Mouse (Mus musculus) MEL (cell line): ENCODE data around the gene Atp8b3. TPM values are rescaled to one million over a fixed set of nuclear protein-coding genes. Genes with fewer than 3 reads are reported as not detected.
A peak's percentile ranks its signal among the peaks of the same experiment; 100 is the strongest.

Source experiments
- DNase-seq: peaks from one replicate; pipeline ENCODE4 v3.0.0; 2011; ENCODE audit warnings: low read depth, low spot score
- H3K27ac ChIP-seq: 2 replicates; pipeline ENCODE4 v1.5.1; 2012; ENCODE audit warnings: low read depth, mild to moderate bottlenecking, control low read depth, low read length, moderate library complexity; ENCODE audit not compliant: control insufficient read depth
- H3K27me3 ChIP-seq, 2 experiments: fragments of 150-350 bp in 1 of 2; sonication (generic) in 1 of 2; 2 replicates each; pipeline ENCODE4 v1.6.1; 2012; ENCODE audit warnings: low read length in 2 of 2, mild to moderate bottlenecking in 2 of 2, improper control_type of control experiment in 1 of 2, moderate library complexity in 1 of 2; ENCODE audit not compliant: insufficient read depth in 2 of 2, control insufficient read depth in 1 of 2
- H3K36me3 ChIP-seq, 2 experiments: 2 replicates each; pipeline ENCODE4 v1.6.1; 2012 to 2014; ENCODE audit warnings: low read length in 2 of 2, improper control_type of control experiment in 1 of 2, inconsistent platforms in 1 of 2, mild to moderate bottlenecking in 1 of 2; ENCODE audit not compliant: insufficient read depth in 2 of 2, control insufficient read depth in 1 of 2
- H3K4me1 ChIP-seq, 2 experiments: fragments of 150-350 bp in 1 of 2; sonication (generic) in 1 of 2; 2 replicates each; pipeline ENCODE4 v1.6.1; 2012; ENCODE audit warnings: low read length in 2 of 2, improper control_type of control experiment in 1 of 2, mild to moderate bottlenecking in 1 of 2; ENCODE audit not compliant: insufficient read depth in 2 of 2, control insufficient read depth in 1 of 2
- H3K4me3 ChIP-seq, 2 experiments: fragments of 150-350 bp in 1 of 2; sonication (generic) in 1 of 2; 2 replicates each; pipeline ENCODE4 v1.5.1; 2012; ENCODE audit warnings: low read depth in 2 of 2, low read length in 2 of 2, mild to moderate bottlenecking in 2 of 2, moderate library complexity in 2 of 2, control low read depth in 1 of 2, improper control_type of control experiment in 1 of 2; ENCODE audit not compliant: control insufficient read depth in 1 of 2, insufficient read depth in 1 of 2
- H3K79me2 ChIP-seq: 2 replicates; pipeline ENCODE4 v1.6.1; 2012; ENCODE audit warnings: mild to moderate bottlenecking, low read length, moderate library complexity; ENCODE audit not compliant: control insufficient read depth, poor library complexity, insufficient read depth
- H3K9ac ChIP-seq: 2 replicates; pipeline ENCODE4 v1.6.1; 2012; ENCODE audit warnings: low read depth, mild to moderate bottlenecking, control low read depth, low read length, moderate library complexity; ENCODE audit not compliant: control insufficient read depth, poor library complexity, severe bottlenecking
- H3K9me3 ChIP-seq: fragments of 150-350 bp; sonication (generic); replicated peaks from 2 replicates; pipeline ENCODE4 v1.6.1; 2012; ENCODE audit warnings: mild to moderate bottlenecking, low read length, improper control_type of control experiment, moderate library complexity; ENCODE audit not compliant: insufficient read depth
- BHLHE40 ChIP-seq: IDR thresholded peaks from 2 replicates; pipeline ENCODE4 v1.6.1; 2012; ENCODE audit warnings: low read depth, mild to moderate bottlenecking, inconsistent platforms, low read length, improper control_type of control experiment, borderline replicate concordance
- CHD1 ChIP-seq: IDR thresholded peaks from 2 replicates; pipeline ENCODE4 v1.6.1; 2012; ENCODE audit warnings: low read depth, mild to moderate bottlenecking, inconsistent platforms, low read length, improper control_type of control experiment
- CTCF ChIP-seq, 3 experiments: IDR thresholded peaks in 2 of 3; conservative IDR thresholded peaks in 1 of 3; 2 replicates each; pipeline ENCODE4 v1.5.1; 2011 to 2012; ENCODE audit warnings: low read length in 3 of 3, low read depth in 2 of 3, mild to moderate bottlenecking in 2 of 3, improper control_type of control experiment in 1 of 3, inconsistent platforms in 1 of 3, mixed read lengths in 1 of 3, moderate library complexity in 1 of 3; ENCODE audit not compliant: control insufficient read depth in 1 of 3, insufficient read depth in 1 of 3, poor library complexity in 1 of 3, severe bottlenecking in 1 of 3
- E2F4 ChIP-seq: IDR thresholded peaks from 2 replicates; pipeline ENCODE4 v1.6.1; 2011; ENCODE audit warnings: low read depth, low read length, improper control_type of control experiment, borderline replicate concordance
- ELF1 ChIP-seq: IDR thresholded peaks from 2 replicates; pipeline ENCODE4 v1.6.1; 2014; ENCODE audit warnings: low read depth, mild to moderate bottlenecking, inconsistent platforms, low read length, improper control_type of control experiment, moderate library complexity
- EP300 ChIP-seq, 2 experiments: IDR thresholded peaks; 2 replicates each; pipeline ENCODE4 v1.6.1; 2011; ENCODE audit warnings: improper control_type of control experiment in 2 of 2, low read length in 2 of 2, low read depth in 1 of 2, mild to moderate bottlenecking in 1 of 2
- ETS1 ChIP-seq: IDR thresholded peaks from 2 replicates; pipeline ENCODE4 v1.6.1; 2012; ENCODE audit warnings: low read depth, mild to moderate bottlenecking, inconsistent platforms, low read length, improper control_type of control experiment, moderate library complexity
- GABPA ChIP-seq: IDR thresholded peaks from 2 replicates; pipeline ENCODE4 v1.6.1; 2012; ENCODE audit warnings: low read depth, mild to moderate bottlenecking, inconsistent platforms, low read length, improper control_type of control experiment, moderate library complexity
- GATA1 ChIP-seq: IDR thresholded peaks from 2 replicates; pipeline ENCODE4 v1.6.1; 2011; ENCODE audit warnings: low read depth, low read length, improper control_type of control experiment
- JUND ChIP-seq: IDR thresholded peaks from 2 replicates; pipeline ENCODE4 v1.6.1; 2011; ENCODE audit warnings: low read depth, mild to moderate bottlenecking, improper control_type of control experiment, low read length
- KAT2A ChIP-seq: conservative IDR thresholded peaks from 2 replicates; pipeline ENCODE4 v1.6.1; 2012; ENCODE audit warnings: low read depth, low read length, improper control_type of control experiment, inconsistent platforms
- MAFK ChIP-seq: IDR thresholded peaks from 2 replicates; pipeline ENCODE4 v1.6.1; 2011; ENCODE audit warnings: low read depth, mild to moderate bottlenecking, low read length, improper control_type of control experiment, borderline replicate concordance
- MAX ChIP-seq: IDR thresholded peaks from 2 replicates; pipeline ENCODE4 v1.6.1; 2011; ENCODE audit warnings: low read length, improper control_type of control experiment
- MAZ ChIP-seq: IDR thresholded peaks from 2 replicates; pipeline ENCODE4 v1.6.1; 2012; ENCODE audit warnings: low read depth, mild to moderate bottlenecking, inconsistent platforms, low read length, improper control_type of control experiment
- MXI1 ChIP-seq: IDR thresholded peaks from 2 replicates; pipeline ENCODE4 v1.6.1; 2011; ENCODE audit warnings: mild to moderate bottlenecking, low read depth, low read length, improper control_type of control experiment
- MYB ChIP-seq: IDR thresholded peaks from 2 replicates; pipeline ENCODE4 v1.6.1; 2011; ENCODE audit warnings: mild to moderate bottlenecking, low read depth, low read length, improper control_type of control experiment
- MYC ChIP-seq: IDR thresholded peaks from 2 replicates; pipeline ENCODE4 v1.6.1; 2011; ENCODE audit warnings: low read depth, mild to moderate bottlenecking, low read length, improper control_type of control experiment, moderate library complexity
- NELFE ChIP-seq: IDR thresholded peaks from 2 replicates; pipeline ENCODE4 v1.6.1; 2011; ENCODE audit warnings: low read depth, low read length, improper control_type of control experiment
- NRF1 ChIP-seq: IDR thresholded peaks from 2 replicates; pipeline ENCODE4 v1.6.1; 2014; ENCODE audit warnings: low read depth, mild to moderate bottlenecking, inconsistent platforms, low read length, improper control_type of control experiment, moderate library complexity; ENCODE audit not compliant: poor library complexity, insufficient read depth, severe bottlenecking
- POLR2A ChIP-seq, 2 experiments: IDR thresholded peaks; 2 replicates each; pipeline ENCODE4 v1.6.1; 2011 to 2012; ENCODE audit warnings: low read length in 2 of 2, mild to moderate bottlenecking in 2 of 2, control low read depth in 1 of 2, improper control_type of control experiment in 1 of 2, low read depth in 1 of 2, moderate library complexity in 1 of 2; ENCODE audit not compliant: control insufficient read depth in 1 of 2, insufficient read depth in 1 of 2, poor library complexity in 1 of 2
- POLR2AphosphoS2 ChIP-seq: IDR thresholded peaks from 2 replicates; pipeline ENCODE4 v1.6.1; 2011; ENCODE audit warnings: low read length, improper control_type of control experiment
- POLR2AphosphoS5 ChIP-seq: IDR thresholded peaks from 2 replicates; pipeline ENCODE4 v1.6.1; 2012; ENCODE audit warnings: low read depth, borderline replicate concordance, mild to moderate bottlenecking, inconsistent platforms, low read length, moderate library complexity, mixed read lengths
- RAD21 ChIP-seq: IDR thresholded peaks from 2 replicates; pipeline ENCODE4 v1.6.1; 2011; ENCODE audit warnings: mild to moderate bottlenecking, low read depth, low read length, improper control_type of control experiment
- RCOR1 ChIP-seq: IDR thresholded peaks from 2 replicates; pipeline ENCODE4 v1.6.1; 2012; ENCODE audit warnings: low read depth, mild to moderate bottlenecking, inconsistent platforms, low read length, improper control_type of control experiment
- SIN3A ChIP-seq: IDR thresholded peaks from 2 replicates; pipeline ENCODE4 v1.6.1; 2012; ENCODE audit warnings: low read length, improper control_type of control experiment, inconsistent platforms
- SMC3 ChIP-seq: IDR thresholded peaks from 2 replicates; pipeline ENCODE4 v1.6.1; 2011; ENCODE audit warnings: low read depth, low read length, improper control_type of control experiment
- TAL1 ChIP-seq: IDR thresholded peaks from 2 replicates; pipeline ENCODE4 v1.6.1; 2012; ENCODE audit warnings: mild to moderate bottlenecking, inconsistent platforms, low read length, moderate library complexity, mixed read lengths
- TBP ChIP-seq: IDR thresholded peaks from 2 replicates; pipeline ENCODE4 v1.8.0; 2011; ENCODE audit warnings: low read depth, low read length, improper control_type of control experiment
- TCF12 ChIP-seq: IDR thresholded peaks from 2 replicates; pipeline ENCODE4 v1.6.1; 2014; ENCODE audit warnings: low read depth, mild to moderate bottlenecking, inconsistent platforms, low read length, improper control_type of control experiment, moderate library complexity
- UBTF ChIP-seq: IDR thresholded peaks from 2 replicates; pipeline ENCODE4 v1.6.1; 2012; ENCODE audit warnings: low read depth, mild to moderate bottlenecking, inconsistent platforms, low read length, improper control_type of control experiment, moderate library complexity, borderline replicate concordance; ENCODE audit not compliant: insufficient read depth
- USF1 ChIP-seq: IDR thresholded peaks from 2 replicates; pipeline ENCODE4 v1.6.1; 2014; ENCODE audit warnings: low read depth, mild to moderate bottlenecking, inconsistent platforms, low read length, improper control_type of control experiment, moderate library complexity
- ZC3H11A ChIP-seq: IDR thresholded peaks from 2 replicates; pipeline ENCODE4 v1.6.1; 2012; ENCODE audit warnings: low read depth, mild to moderate bottlenecking, inconsistent platforms, low read length, improper control_type of control experiment
- ZKSCAN1 ChIP-seq: IDR thresholded peaks from 2 replicates; pipeline ENCODE4 v1.6.1; 2012; ENCODE audit warnings: low read depth, mild to moderate bottlenecking, inconsistent platforms, low read length, improper control_type of control experiment, moderate library complexity
- ZMIZ1 ChIP-seq: IDR thresholded peaks from 2 replicates; pipeline ENCODE4 v1.6.1; 2012; ENCODE audit warnings: low read depth, mild to moderate bottlenecking, inconsistent platforms, low read length, improper control_type of control experiment, moderate library complexity
- ZNF384 ChIP-seq: IDR thresholded peaks from 2 replicates; pipeline ENCODE4 v1.6.1; 2012; ENCODE audit warnings: low read depth, mild to moderate bottlenecking, inconsistent platforms, low read length, improper control_type of control experiment
- polyA plus RNA-seq, 2 experiments: library from polyadenylated mRNA; stranded (reverse) in 1 of 2; unstranded in 1 of 2; fragments of >175 nt in 1 of 2; fragments of >200 nt in 1 of 2; gene quantifications; 2 replicates each; pipeline versions ENCODE4 v1.2.1 to v1.2.4; 2012; ENCODE audit warnings: low replicate concordance in 2 of 2, low read depth in 1 of 2; ENCODE audit not compliant: insufficient read length in 2 of 2, insufficient read depth in 1 of 2, missing spikeins in 1 of 2
- total RNA-seq: library from RNA; depleted of rRNA; stranded (reverse); fragments of 300-350 nt; gene quantifications from 2 replicates; pipeline ENCODE4 v1.2.3, GENCODE M21; 2012

The Atp8b3 gene
- total and polyA plus RNA-seq, 3 experiments = 0.13 TPM; not detected in 2

DNA sequence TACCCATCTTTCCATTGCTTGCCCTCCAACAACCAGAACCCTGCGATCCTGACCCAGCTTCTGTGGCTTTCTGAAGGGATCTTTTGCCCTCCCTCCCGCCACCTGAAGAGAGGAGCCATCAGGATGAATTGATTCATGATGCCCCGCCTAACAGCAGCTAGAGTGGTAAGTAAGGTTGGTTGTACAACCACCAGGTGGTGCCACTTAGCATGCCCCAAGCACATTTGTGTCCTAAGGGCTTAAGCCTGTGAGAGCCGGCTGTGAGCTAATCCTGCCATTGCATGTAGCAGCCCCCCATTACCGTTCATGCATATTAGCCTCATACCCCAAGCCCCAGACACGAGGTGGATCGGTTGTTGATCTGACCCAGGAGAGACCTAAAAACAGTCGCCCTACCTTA lies 40.0 kb upstream of the Atp8b3 start (continued):
- TF ChIP-seq MYB (no peak), MAZ (peak; percentile 68; the same call in 1 of the 2 replicates)

DNA sequence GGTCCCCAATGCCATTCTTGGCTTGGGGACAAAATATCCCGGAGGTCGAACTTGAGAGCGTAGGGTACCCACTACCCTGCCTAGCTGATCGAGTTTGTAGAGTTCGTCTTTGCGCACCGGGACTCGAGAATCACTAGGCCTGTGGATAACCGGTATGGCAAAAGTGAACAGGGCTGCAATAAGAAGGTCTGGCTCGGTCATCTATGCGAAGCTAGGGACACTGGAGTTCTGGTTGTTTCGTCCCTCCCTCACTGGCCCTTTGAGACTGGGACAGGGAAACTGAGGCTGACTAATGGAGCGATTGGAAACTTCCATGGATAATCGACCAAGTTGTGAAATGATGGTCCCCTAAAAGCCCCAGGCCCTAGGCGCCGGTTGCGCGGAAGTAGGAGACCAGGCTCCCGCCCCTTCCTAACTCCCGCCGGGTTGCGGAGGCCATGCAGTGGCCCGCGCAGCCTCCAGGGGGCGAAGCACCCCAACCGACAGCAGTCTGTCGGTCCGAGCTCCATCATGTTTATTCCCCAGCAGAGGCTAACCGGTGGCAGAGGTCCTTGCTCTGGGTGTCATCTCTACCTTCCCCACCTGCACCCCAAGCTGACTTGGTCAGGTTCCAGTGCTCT lies 39.3 kb upstream of the Atp8b3 start:
- Histone ChIP-seq H3K27me3 (no peaks in the 10 kb centered on the region), H3K27ac (peak overlapping the region; percentile 95), H3K9me3 (no peaks in the 10 kb centered on the region), H3K4me3 (peak overlapping the region; percentile 54 to 55), H3K36me3 (peaks cover 0 to 24% of the 10 kb centered on the region in 2 experiments; a peak in 2 of 4 replicates), H3K4me1 (peaks cover 10 to 30% of the 10 kb centered on the region in 2 experiments; a peak in 3 of 4 replicates), H3K9ac (peak overlapping the region; percentile 88), H3K79me2 (peaks cover 41% of the 10 kb centered on the region)
- DNase-seq = peak; percentile 94
- TF ChIP-seq MAFK (no peak), MAZ (no peak), RCOR1 (no peak), GATA1 (no peak), POLR2AphosphoS2 (no peak; the same call in 1 of the 2 replicates), UBTF (0 out of 2 replicates have a peak, but pooled peaks have one; percentile 63), ZMIZ1 (no peak; the same call in 1 of the 2 replicates), POLR2A (IDR thresholded peaks at IDR 0.05; ENCODE audit: control insufficient read depth in 1 of 2, insufficient read depth in 1 of 2, low read depth in 1 of 2, low read length in 2 of 2, poor library complexity in 1 of 2) (peak; percentile 51 to 65; a peak in 2 of 4 replicates), TBP (no peak), ELF1 (0 out of 2 replicates have a peak, but pooled peaks have one; percentile 59), JUND (no peak), MAX (no peak), ZKSCAN1 (no peak), MYB (no peak), BHLHE40 (no peak), USF1 (no peak), POLR2AphosphoS5 (no peak), TAL1 (no peak), KAT2A (no peak), SIN3A (peak; percentile 59), ETS1 (peak; percentile 20; the same call in 1 of the 2 replicates), GABPA (no peak), MYC (peak; percentile 10; the same call in 1 of the 2 replicates), RAD21 (peak; percentile 59), SMC3 (peak; percentile 64), ZC3H11A (no peak), NELFE (peak; percentile 54), EP300 (IDR thresholded peaks at IDR 0.05; ENCODE audit: low read depth in 1 of 2, low read length in 2 of 2) (no peak), CHD1 (no peak), TCF12 (no peak), MXI1 (no peak), E2F4 (no peak), CTCF (IDR thresholded peaks at IDR 0.05 in 2 of 3, conservative IDR thresholded peaks at IDR 0.05 in 1 of 3; ENCODE audit: control insufficient read depth in 1 of 3, insufficient read depth in 1 of 3, low read depth in 2 of 3, low read length in 3 of 3, poor library complexity in 1 of 3, severe bottlenecking in 1 of 3) (peak; percentile 84 to 94 (median 85); a peak in 5 of 6 replicates), NRF1 (peak; percentile 61), ZNF384 (no peak)
